Mouse (Mus musculus): Measurements from ENCODE around the gene Mtx1.
A peak's percentile ranks its signal among the peaks of the same experiment; 100 is the strongest.
"Not testable (repeated sequence)": the region's sequence is repeated elsewhere in the genome, so short reads cannot be mapped to it uniquely, and the experiment has no call there.

Gene Mtx1

GRCm38 (mm10) chr3:89183058-89183958, 43.6 kb downstream of the Mtx1 start, which contains the start of gene Fam189b:
Fam189b (plus strand) TSS chr3:89183143.
- peak; percentile 51 for DNase-seq (ENCODE audit: low read depth, low spot score)

- no peak for DNase-seq (ENCODE audit: low read depth, low spot score)
Measured at GRCm38 (mm10) chr3:89182531-89183057, 44.3 kb downstream of the Mtx1 start.

- no peak for DNase-seq (ENCODE audit: low read depth, low spot score)
Measured at GRCm38 (mm10) chr3:89181749-89182500, 45.0 kb downstream of the Mtx1 start.

GRCm38 (mm10) chr3:89179056-89179455, 47.8 kb downstream of the Mtx1 start:
- DNase-seq (ENCODE audit: low read depth, low spot score) = no peak

GRCm38 (mm10) chr3:89178107-89178385, 48.8 kb downstream of the Mtx1 start:
- peak; percentile 33 for DNase-seq (ENCODE audit: low read depth, low spot score)

- peak; percentile 98 for DNase-seq (ENCODE audit: low read depth, low spot score)
Measured at GRCm38 (mm10) chr3:89177242-89178106, 49.4 kb downstream of the Mtx1 start, which contains the start of gene Scamp3. Scamp3 (plus strand) TSS chr3:89177473.

GRCm38 (mm10) chr3:89176421-89176820, 50.5 kb downstream of the Mtx1 start:
- no peak for DNase-seq (ENCODE audit: low read depth, low spot score)

- no peak for DNase-seq (ENCODE audit: low read depth, low spot score)
Measured at GRCm38 (mm10) chr3:89175544-89175943, 51.3 kb downstream of the Mtx1 start.

- no peak for DNase-seq (ENCODE audit: low read depth, low spot score)
Measured at GRCm38 (mm10) chr3:89174844-89175243, 52.0 kb downstream of the Mtx1 start.

GRCm38 (mm10) chr3:89166945-89167344, 59.9 kb downstream of the Mtx1 start:
- no peak for DNase-seq (ENCODE audit: low read depth, low spot score)

- DNase-seq (ENCODE audit: low read depth, low spot score) = peak; percentile 57
Measured at GRCm38 (mm10) chr3:89165268-89165870, 61.5 kb downstream of the Mtx1 start.

- DNase-seq (ENCODE audit: low read depth, low spot score) = peak; percentile 92
Measured at GRCm38 (mm10) chr3:89164506-89165267, 62.2 kb downstream of the Mtx1 start, which contains the start of gene Clk2. Clk2 (plus strand) TSS chr3:89164795.

- peak; percentile 28 for DNase-seq (ENCODE audit: low read depth, low spot score)
Measured at GRCm38 (mm10) chr3:89163643-89164245, 63.1 kb downstream of the Mtx1 start.

GRCm38 (mm10) chr3:89163123-89163522, 63.8 kb downstream of the Mtx1 start:
- peak; percentile 93 for DNase-seq (ENCODE audit: low read depth, low spot score)

- DNase-seq (ENCODE audit: low read depth, low spot score) = no peak
Measured at GRCm38 (mm10) chr3:89161786-89162185, 65.1 kb downstream of the Mtx1 start.

GRCm38 (mm10) chr3:89161207-89161606, 65.7 kb downstream of the Mtx1 start:
- DNase-seq (ENCODE audit: low read depth, low spot score) = not testable (repeated sequence)

GRCm38 (mm10) chr3:89159616-89160344, 67.1 kb downstream of the Mtx1 start, which contains the start of gene Hcn3:
Hcn3 (minus strand) TSS chr3:89160196.
- DNase-seq (ENCODE audit: low read depth, low spot score) = peak; percentile 42

GRCm38 (mm10) chr3:89159211-89159610, 67.7 kb downstream of the Mtx1 start:
- DNase-seq (ENCODE audit: low read depth, low spot score) = peak; percentile 41

All from 3T3-L1 (cell line).